Mouse (Mus musculus) stomach, embryonic 15.5 days (tissue): Measurements from ENCODE around the gene Cd2bp2. TPM values are rescaled to one million over a fixed set of nuclear protein-coding genes. Genes with fewer than 3 reads are reported as not detected.

Experiments
- ATAC-seq: fragments of 200-750 bp; cut with Nextera tagmentation; 2 replicates; pipeline ENCODE4 v1.8.0; 2017; ENCODE audit warnings: low read depth, moderate number of reproducible peaks, moderate TSS enrichment; ENCODE audit not compliant: insufficient read depth, low FRiP score
- H3K27ac ChIP-seq: fragments of 300-500 bp; sonication (generic); 2 replicates; pipeline ENCODE4 v1.5.1; 2015; ENCODE audit warnings: mild to moderate bottlenecking, inconsistent platforms
- H3K27me3 ChIP-seq: fragments of 300-500 bp; sonication (generic); replicated peaks from 2 replicates; pipeline ENCODE4 v1.6.1; 2015; ENCODE audit warnings: inconsistent platforms
- H3K36me3 ChIP-seq: fragments of 300-500 bp; sonication (generic); 2 replicates; pipeline ENCODE4 v1.6.1; 2015; ENCODE audit warnings: inconsistent platforms
- H3K4me1 ChIP-seq: fragments of 300-500 bp; sonication (generic); 2 replicates; pipeline ENCODE4 v1.6.1; 2015; ENCODE audit warnings: inconsistent platforms
- H3K4me2 ChIP-seq: fragments of 300-500 bp; sonication (generic); 2 replicates; pipeline ENCODE4 v1.6.1; 2015; ENCODE audit warnings: mild to moderate bottlenecking, inconsistent platforms
- H3K4me3 ChIP-seq: fragments of 300-500 bp; sonication (generic); replicated peaks from 2 replicates; pipeline ENCODE4 v1.5.1; 2015; ENCODE audit warnings: inconsistent platforms
- H3K9ac ChIP-seq: fragments of 300-500 bp; sonication (generic); 2 replicates; pipeline ENCODE4 v1.6.1; 2015; ENCODE audit warnings: inconsistent platforms
- H3K9me3 ChIP-seq: fragments of 300-500 bp; sonication (generic); 2 replicates; pipeline ENCODE4 v1.6.1; 2016; ENCODE audit warnings: inconsistent platforms
- WGBS: fragments of 180-500 bp; shearing (Covaris S2); methylation state at CpG from one replicate; pipeline ENCODE4 v1.1.7; 2015; 5-methylcytosine and 5-hydroxymethylcytosine counted together
- polyA plus RNA-seq: library from polyadenylated mRNA; unstranded; fragments of >200 nt; fragmentation: Nextera tagmentation; extraction: Ambion mirVana; gene quantifications from 2 replicates; pipeline ENCODE4 v1.2.1, GENCODE M21; 2015

The Cd2bp2 gene
- polyA plus RNA-seq, 1 experiment from 2014 or later = 44.1 TPM

DNA sequence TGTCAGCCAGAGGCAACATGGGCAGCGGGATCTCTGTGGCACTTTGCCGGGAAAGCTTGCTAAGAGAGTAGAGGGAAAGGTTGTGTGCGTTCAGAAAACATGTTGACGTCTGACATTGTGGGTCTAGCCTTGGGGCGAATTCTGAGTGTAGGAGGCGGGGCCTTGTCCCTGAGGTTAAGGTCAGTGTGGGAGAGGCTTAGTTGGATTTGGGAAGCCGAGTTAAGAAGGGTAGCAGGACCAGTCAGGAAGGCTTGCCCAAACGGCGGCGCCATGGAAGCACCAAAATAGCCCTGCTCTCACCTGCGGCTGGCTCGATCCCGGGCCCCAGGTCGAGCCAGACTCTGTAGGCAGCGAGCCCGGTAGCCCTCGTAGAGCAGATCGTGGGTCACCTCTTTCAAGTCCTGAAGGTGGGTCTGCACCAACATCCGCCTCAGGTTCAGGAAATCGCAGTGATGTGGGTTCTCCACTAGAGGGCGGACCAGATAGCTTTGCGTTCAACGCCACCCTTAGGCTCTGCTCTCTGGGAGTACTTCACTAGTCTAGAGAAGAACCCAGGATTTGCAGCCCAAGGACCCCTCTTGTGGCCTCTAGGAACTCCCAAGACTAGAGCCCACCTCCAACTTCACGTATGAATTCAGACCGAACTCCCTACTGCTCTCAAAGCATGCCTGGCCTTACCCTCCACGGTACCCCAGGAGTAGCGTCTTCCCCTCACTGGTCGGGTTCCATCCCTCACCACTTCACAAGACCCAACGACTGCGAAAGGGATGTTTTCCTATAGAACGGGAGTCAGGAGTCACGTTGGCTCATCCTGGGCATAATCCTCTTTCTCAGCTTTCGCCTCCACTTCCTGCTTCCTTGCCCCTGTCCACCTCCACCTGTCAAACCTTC is 19.4 kb upstream of the Cd2bp2 start:
- H3K9ac ChIP-seq = peak overlapping the region; percentile 6; the same call in 1 of the 2 replicates
- no peaks in the 10 kb centered on the region for H3K36me3 ChIP-seq
- ATAC-seq = peak; percentile 44; the same call in 1 of the 2 replicates
- H3K4me3 ChIP-seq = peak overlapping the region; percentile 35
- WGBS = 22% methylated on average over 33 of the region's 33 CpGs
- no peaks in the 10 kb centered on the region for H3K9me3 ChIP-seq
- H3K4me1 ChIP-seq = peaks cover 9% of the 10 kb centered on the region; the same call in 1 of the 2 replicates
- no peak overlapping the region for H3K27ac ChIP-seq
- H3K27me3 ChIP-seq = no peaks in the 10 kb centered on the region
- H3K4me2 ChIP-seq = peak overlapping the region; percentile 69

GRCm38 (mm10) chr7:127214521-127214920 is 18.7 kb upstream of the Cd2bp2 start:
- WGBS = 44% methylated on average over 21 of the region's 21 CpGs
- no peaks in the 10 kb centered on the region for H3K9me3 ChIP-seq
- no peak overlapping the region for H3K9ac ChIP-seq
- H3K27me3 ChIP-seq = no peaks in the 10 kb centered on the region
- H3K36me3 ChIP-seq = no peaks in the 10 kb centered on the region
- no peak overlapping the region for H3K27ac ChIP-seq
- peak overlapping the region; percentile 35 for H3K4me3 ChIP-seq
- no peak for ATAC-seq
- peaks cover 11% of the 10 kb centered on the region; the same call in 1 of the 2 replicates for H3K4me1 ChIP-seq
- H3K4me2 ChIP-seq = peak overlapping the region; percentile 69

GRCm38 (mm10) chr7:127213930-127214329 is 18.1 kb upstream of the Cd2bp2 start:
- Histone ChIP-seq H3K27me3 (no peaks in the 10 kb centered on the region), H3K4me3 (no peak overlapping the region), H3K4me2 (no peak overlapping the region; the same call in 1 of the 2 replicates), H3K9ac (no peak overlapping the region), H3K4me1 (peaks cover 11% of the 10 kb centered on the region; the same call in 1 of the 2 replicates), H3K27ac (no peak overlapping the region), H3K9me3 (no peaks in the 10 kb centered on the region), H3K36me3 (no peaks in the 10 kb centered on the region)
- no peak for ATAC-seq
- 57% methylated on average over 12 of the region's 12 CpGs for WGBS

GRCm38 (mm10) chr7:127213485-127213884 is 17.6 kb upstream of the Cd2bp2 start:
- Histone ChIP-seq H3K36me3 (no peaks in the 10 kb centered on the region), H3K9me3 (no peaks in the 10 kb centered on the region), H3K4me3 (no peak overlapping the region), H3K4me2 (no peak overlapping the region), H3K27ac (no peak overlapping the region), H3K4me1 (peaks cover 11% of the 10 kb centered on the region; the same call in 1 of the 2 replicates), H3K9ac (no peak overlapping the region), H3K27me3 (no peaks in the 10 kb centered on the region)
- ATAC-seq = no peak
- 40% methylated on average over 7 of the region's 7 CpGs for WGBS

- H3K4me3 ChIP-seq = no peak overlapping the region
- no peak overlapping the region for H3K27ac ChIP-seq
- H3K36me3 ChIP-seq = no peaks in the 10 kb centered on the region
- no peaks in the 10 kb centered on the region for H3K9me3 ChIP-seq
- 87% methylated on average over 12 of the region's 12 CpGs for WGBS
- H3K4me2 ChIP-seq = no peak overlapping the region
- H3K4me1 ChIP-seq = peaks cover 9% of the 10 kb centered on the region; the same call in 1 of the 2 replicates
- H3K9ac ChIP-seq = no peak overlapping the region
- no peak for ATAC-seq
- H3K27me3 ChIP-seq = no peaks in the 10 kb centered on the region
Measured at GRCm38 (mm10) chr7:127212432-127213250, 16.8 kb upstream of the Cd2bp2 start.

DNA sequence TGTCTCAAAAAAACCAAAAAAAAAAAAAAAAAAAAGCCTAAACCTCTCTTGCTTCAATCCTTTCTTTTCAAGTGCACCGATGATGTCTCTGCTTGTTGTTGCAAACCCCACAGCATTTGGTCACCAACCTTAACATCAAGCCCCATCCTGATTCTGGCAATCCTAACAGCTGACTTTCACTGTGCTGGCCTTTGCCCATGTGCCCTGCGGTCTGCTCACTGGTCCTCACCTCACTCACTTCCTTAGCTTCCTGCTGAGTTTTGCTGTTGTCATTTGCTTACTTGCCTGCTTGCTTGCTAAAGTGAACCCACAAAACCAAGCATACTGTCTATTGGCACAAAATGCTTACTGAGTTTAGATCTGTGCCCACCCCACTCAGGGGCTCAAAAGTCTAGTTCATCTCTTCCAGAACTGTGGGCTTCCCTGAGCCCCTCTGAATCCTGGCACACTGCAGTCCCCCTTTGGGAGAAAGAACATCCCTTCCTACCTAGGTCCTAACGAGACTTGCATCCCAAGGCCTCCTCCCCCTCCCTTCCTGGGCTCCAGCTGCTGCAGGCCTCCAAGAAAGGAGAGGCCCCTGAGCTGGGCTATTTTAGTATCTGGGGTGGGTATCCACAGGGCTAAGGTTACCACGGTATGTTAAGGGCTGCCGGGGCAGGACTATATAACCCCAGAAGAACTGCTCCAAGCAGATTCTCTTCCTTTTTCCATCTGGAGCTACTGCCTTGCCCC is 15.3 kb upstream of the Cd2bp2 start:
- no peaks in the 10 kb centered on the region for H3K36me3 ChIP-seq
- no peak overlapping the region for H3K4me3 ChIP-seq
- no peaks in the 10 kb centered on the region for H3K27me3 ChIP-seq
- 75% methylated on average over 5 of the region's 5 CpGs for WGBS
- no peak overlapping the region for H3K4me2 ChIP-seq
- no peak overlapping the region for H3K9ac ChIP-seq
- H3K9me3 ChIP-seq = no peaks in the 10 kb centered on the region
- peaks cover 19% of the 10 kb centered on the region for H3K4me1 ChIP-seq
- H3K27ac ChIP-seq = no peak overlapping the region
- no peak for ATAC-seq

DNA sequence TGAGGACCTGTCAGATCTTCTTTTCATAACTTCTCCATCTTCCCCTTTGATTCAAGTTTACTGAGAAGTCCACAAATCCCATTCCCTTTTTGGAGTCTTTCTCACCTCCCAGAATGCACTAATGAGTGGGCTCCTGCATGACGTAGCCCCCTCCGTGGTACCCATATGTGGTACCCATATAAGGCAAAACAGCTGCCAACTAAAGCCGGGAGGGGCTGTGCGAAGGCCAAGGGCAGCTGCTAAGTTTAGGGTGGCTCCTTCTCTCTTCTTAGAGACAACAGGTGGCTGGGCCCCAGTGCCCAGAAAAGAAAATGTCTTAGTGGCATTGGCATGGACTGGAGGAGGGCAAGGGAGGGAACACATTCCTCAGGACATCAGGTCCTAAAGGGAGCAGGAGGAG is 14.4 kb upstream of the Cd2bp2 start:
- H3K4me1 ChIP-seq = peaks cover 22% of the 10 kb centered on the region
- no peaks in the 10 kb centered on the region for H3K9me3 ChIP-seq
- no peak overlapping the region for H3K4me3 ChIP-seq
- H3K27me3 ChIP-seq = no peaks in the 10 kb centered on the region
- H3K36me3 ChIP-seq = no peaks in the 10 kb centered on the region
- H3K4me2 ChIP-seq = no peak overlapping the region
- WGBS = 89% methylated on average over 4 of the region's 4 CpGs
- no peak overlapping the region for H3K27ac ChIP-seq
- no peak overlapping the region for H3K9ac ChIP-seq
- ATAC-seq = no peak

- Histone ChIP-seq H3K27ac (peak overlapping the region; percentile 85; the same call in 1 of the 2 replicates), H3K4me2 (peak overlapping the region; percentile 73)
Measured at GRCm38 (mm10) chr7:127209851-127210250, 14.0 kb upstream of the Cd2bp2 start.

GRCm38 (mm10) chr7:127208553-127209438 is 12.9 kb upstream of the Cd2bp2 start, which contains the start of gene Mylpf:
Gene Mylpf, plus strand, starts transcription at chr7:127208890.
- no peaks in the 10 kb centered on the region for H3K36me3 ChIP-seq
- peak within 1 kb of the TSS; percentile 88 for H3K4me2 ChIP-seq
- peaks cover 20% of the 10 kb centered on the region for H3K4me1 ChIP-seq
- 0% methylated on average over 39 of the region's 44 CpGs for WGBS
- H3K27me3 ChIP-seq = no peaks in the 10 kb centered on the region
- H3K4me3 ChIP-seq = peak within 1 kb of the TSS; percentile 97
- H3K27ac ChIP-seq = peak within 1 kb of the TSS; percentile 89
- H3K9me3 ChIP-seq = no peaks in the 10 kb centered on the region
- H3K9ac ChIP-seq = peak within 1 kb of the TSS; percentile 96
- peak; percentile 92 for ATAC-seq

More at GRCm38 (mm10) chr7:127209851-127210250, 14.0 kb upstream of the Cd2bp2 start:
- Histone ChIP-seq H3K27me3 (no peaks in the 10 kb centered on the region), H3K9me3 (no peaks in the 10 kb centered on the region), H3K4me3 (no peak overlapping the region), H3K36me3 (no peaks in the 10 kb centered on the region), H3K4me1 (peaks cover 22% of the 10 kb centered on the region), H3K9ac (no peak overlapping the region)
- 76% methylated on average over 5 of the region's 5 CpGs for WGBS
- ATAC-seq = no peak

DNA sequence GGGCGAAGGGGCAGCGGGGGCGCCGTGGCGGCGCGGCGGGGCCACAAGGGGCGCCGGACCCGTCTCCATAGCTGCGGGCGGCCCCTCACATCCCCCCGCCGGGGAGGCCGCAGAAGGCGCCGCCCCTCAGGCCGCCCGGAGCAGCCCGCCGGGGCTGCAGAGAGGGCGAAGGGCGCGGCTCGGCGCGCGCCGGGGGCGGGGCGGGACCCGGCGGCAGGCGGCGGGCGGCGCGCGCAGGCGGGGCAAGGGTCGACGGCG is 12.4 kb upstream of the Cd2bp2 start, which contains the start of gene Tbc1d10b:
Tbc1d10b (minus strand) TSS at position 174 of the 258 bp plus-strand sequence.
- Histone ChIP-seq H3K27ac (peak within 1 kb of the TSS; percentile 89), H3K4me3 (peak within 1 kb of the TSS; percentile 97), H3K36me3 (peaks cover under 1% of the 10 kb centered on the region; the same call in 1 of the 2 replicates), H3K4me2 (peak within 1 kb of the TSS; percentile 88), H3K4me1 (peaks cover 20% of the 10 kb centered on the region), H3K9me3 (no peaks in the 10 kb centered on the region), H3K9ac (peak within 1 kb of the TSS; percentile 96), H3K27me3 (no peaks in the 10 kb centered on the region)
- WGBS = 1% methylated on average over 30 of the region's 44 CpGs
- peak; percentile 47 for ATAC-seq
